Mouse (Mus musculus) kidney, embryonic 14.5 days (tissue): ENCODE measurements around the gene Sh3bp4. TPM values are rescaled to one million over a fixed set of nuclear protein-coding genes. Genes with fewer than 3 reads are reported as not detected.
A peak's percentile ranks its signal among the peaks of the same experiment; 100 is the strongest.

Experiments used
- ATAC-seq: fragments of 200-750 bp; cut with Nextera tagmentation; 2 replicates; pipeline ENCODE4 v1.8.0; 2017; ENCODE audit warnings: moderate number of reproducible peaks, mild to moderate bottlenecking, moderate TSS enrichment, moderate library complexity; ENCODE audit not compliant: low FRiP score, low TSS enrichment
- H3K27ac ChIP-seq: fragments of 300-500 bp; sonication (generic); 2 replicates; pipeline ENCODE4 v1.5.1; 2014; ENCODE audit warnings: low read depth, mild to moderate bottlenecking, low read length, moderate library complexity, mixed read lengths
- H3K27me3 ChIP-seq: fragments of 300-500 bp; sonication (generic); 2 replicates; pipeline ENCODE4 v1.6.1; 2014; ENCODE audit warnings: mild to moderate bottlenecking, low read length; ENCODE audit not compliant: control insufficient read depth, insufficient read depth
- H3K36me3 ChIP-seq: fragments of 300-500 bp; sonication (generic); 2 replicates; pipeline ENCODE4 v1.6.1; 2014; ENCODE audit warnings: low read length, mixed read lengths; ENCODE audit not compliant: control insufficient read depth, insufficient read depth
- H3K4me1 ChIP-seq: fragments of 300-500 bp; sonication (generic); 2 replicates; pipeline ENCODE4 v1.6.1; 2014; ENCODE audit warnings: low read length, mixed read lengths; ENCODE audit not compliant: control insufficient read depth, insufficient read depth
- H3K4me2 ChIP-seq: fragments of 300-500 bp; sonication (generic); replicated peaks from 2 replicates; pipeline ENCODE4 v1.6.1; 2014; ENCODE audit warnings: low read depth, mild to moderate bottlenecking, low read length
- H3K4me3 ChIP-seq: fragments of 300-500 bp; sonication (generic); 2 replicates; pipeline ENCODE4 v1.5.1; 2014; ENCODE audit warnings: mild to moderate bottlenecking, low read length
- H3K9ac ChIP-seq: fragments of 300-500 bp; sonication (generic); 2 replicates; pipeline ENCODE4 v1.6.1; 2014; ENCODE audit warnings: low read depth, mild to moderate bottlenecking, low read length, moderate library complexity
- H3K9me3 ChIP-seq: fragments of 300-500 bp; sonication (generic); 2 replicates; pipeline ENCODE4 v1.6.1; 2016; ENCODE audit warnings: low read length; ENCODE audit not compliant: control insufficient read depth
- WGBS: fragments of 180-500 bp; shearing (Covaris S2); extraction: QIAGEN DNeasy Blood & Tissue Kit; methylation state at CpG from one replicate; pipeline ENCODE4 v1.1.7; 2014; 5-methylcytosine and 5-hydroxymethylcytosine counted together
- polyA plus RNA-seq: library from polyadenylated mRNA; unstranded; fragments of >200 nt; fragmentation: Nextera tagmentation; extraction: Ambion mirVana; gene quantifications from 2 replicates; pipeline ENCODE4 v1.2.1, GENCODE M21; 2014

Gene Sh3bp4
- polyA plus RNA-seq: 14.9 and 26.1 TPM in 2 replicates

DNA sequence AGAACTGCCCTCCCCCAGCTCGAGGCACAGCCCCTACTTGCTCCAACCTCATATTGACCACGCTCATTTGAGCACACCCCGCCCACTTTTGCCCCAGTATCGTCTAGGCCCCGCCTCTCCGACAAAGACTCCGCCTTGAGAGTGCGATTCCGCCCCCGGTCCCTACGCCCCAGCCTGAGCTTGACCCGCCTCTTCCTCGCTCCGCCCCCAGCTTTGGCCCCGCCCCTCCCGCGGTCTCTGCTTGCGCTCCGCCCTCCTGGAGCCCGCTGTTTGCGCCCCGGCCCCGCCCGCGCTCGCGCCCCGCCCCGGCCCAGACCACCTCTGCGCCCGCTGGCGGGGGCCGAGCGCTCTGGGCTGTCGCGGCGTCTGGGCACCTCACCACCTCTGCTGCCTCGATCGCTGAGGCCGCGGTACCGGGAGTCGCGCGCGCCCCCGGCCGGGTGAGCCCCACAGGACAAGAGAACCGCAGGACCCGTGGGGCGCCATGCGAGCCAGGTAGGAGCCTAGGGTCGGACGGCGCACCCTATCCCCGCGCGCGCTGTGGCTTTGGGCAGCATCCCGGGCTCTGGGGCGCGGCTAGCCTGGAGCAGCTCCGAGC lies at the start of gene Sh3bp4:
TSS of gene Sh3bp4 (plus strand) at position 313 of the 598 bp plus-strand sequence.
- Histone ChIP-seq H3K36me3 (no peaks in the 10 kb centered on the region), H3K4me2 (peak within 1 kb of the TSS; percentile 75), H3K9me3 (no peaks in the 10 kb centered on the region), H3K27ac (peak within 1 kb of the TSS; percentile 83), H3K27me3 (no peaks in the 10 kb centered on the region), H3K4me3 (peak within 1 kb of the TSS; percentile 85), H3K4me1 (peaks cover 31% of the 10 kb centered on the region), H3K9ac (peak within 1 kb of the TSS; percentile 88)
- ATAC-seq: peak; percentile 95
- WGBS: under 1% methylated on average over 58 of the region's 63 CpGs

DNA sequence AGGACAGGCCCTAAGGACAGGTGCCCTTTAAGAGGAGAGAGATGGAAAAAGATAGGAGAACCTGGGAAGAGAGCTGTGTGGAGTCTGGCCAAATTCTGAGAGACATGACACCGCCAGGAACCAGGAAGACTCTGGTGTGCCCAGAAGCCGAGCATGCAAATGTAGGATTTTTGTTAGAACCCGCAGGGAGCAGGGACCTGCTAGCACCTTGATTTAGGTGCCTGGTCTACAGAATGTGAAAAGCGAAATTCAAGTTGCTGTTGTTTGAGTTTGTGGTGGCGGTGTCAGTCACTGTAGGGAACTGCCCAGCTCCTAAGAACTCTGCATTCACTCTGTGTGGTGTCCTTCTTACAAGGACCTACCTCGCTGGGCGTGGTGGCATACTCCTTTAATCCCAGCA lies 47.2 kb upstream of the Sh3bp4 start:
- H3K36me3 ChIP-seq: no peaks in the 10 kb centered on the region
- no peak for ATAC-seq
- no peak overlapping the region for H3K4me2 ChIP-seq
- H3K9ac ChIP-seq: no peak overlapping the region
- 90% methylated on average over 7 of the region's 7 CpGs for WGBS
- no peaks in the 10 kb centered on the region for H3K27me3 ChIP-seq
- H3K4me3 ChIP-seq: no peak overlapping the region
- peaks cover 7% of the 10 kb centered on the region; the same call in 1 of the 2 replicates for H3K4me1 ChIP-seq
- H3K27ac ChIP-seq: no peak overlapping the region
- no peaks in the 10 kb centered on the region for H3K9me3 ChIP-seq

DNA sequence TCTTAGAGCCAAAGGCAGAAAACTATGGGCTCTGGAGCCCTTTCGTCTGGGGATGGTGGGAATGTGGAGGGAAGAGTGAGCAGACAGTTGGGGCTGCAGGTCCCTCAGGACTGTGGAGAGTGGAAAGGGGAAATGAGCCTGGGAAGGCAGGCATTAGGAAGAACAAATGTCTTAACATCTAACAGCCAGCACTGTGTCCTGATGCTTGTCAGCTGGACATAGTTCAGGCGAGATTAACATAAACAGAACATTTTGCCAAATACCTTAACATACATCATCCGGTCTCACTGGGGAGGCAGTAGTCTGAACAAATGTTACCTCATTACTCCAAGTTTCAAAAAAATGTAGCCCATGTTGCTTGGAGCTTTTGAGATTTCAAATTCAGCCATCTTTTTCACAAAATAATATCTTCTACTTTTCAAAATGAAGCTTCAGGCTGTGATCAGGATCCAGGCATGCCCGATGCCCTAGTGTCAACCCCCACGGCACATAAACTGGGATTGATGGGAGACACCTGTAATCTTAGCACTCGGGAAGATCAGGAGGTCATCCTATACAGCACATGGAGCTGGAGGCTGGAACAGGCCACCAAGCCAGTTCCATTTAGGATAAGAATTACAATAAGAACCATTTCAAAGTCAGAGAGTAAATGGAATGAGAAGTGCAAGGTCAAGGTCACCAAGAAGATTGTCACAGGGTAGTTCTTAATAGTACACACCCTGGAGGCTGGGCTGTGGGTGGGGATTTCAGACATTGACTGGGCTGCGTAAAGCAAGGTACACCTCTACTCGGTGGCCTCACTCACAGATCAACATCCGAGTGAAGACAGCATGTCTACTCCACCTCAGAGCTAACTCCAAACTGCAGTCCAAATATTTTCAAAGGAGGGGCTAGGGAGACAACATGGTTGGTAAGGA lies 45.3 kb upstream of the Sh3bp4 start:
- WGBS: 24% methylated on average over 9 of the region's 9 CpGs
- H3K4me2 ChIP-seq: no peak overlapping the region
- peak; percentile 79 for ATAC-seq
- H3K4me1 ChIP-seq: peaks cover 7% of the 10 kb centered on the region; the same call in 1 of the 2 replicates
- no peak overlapping the region for H3K4me3 ChIP-seq
- H3K36me3 ChIP-seq: no peaks in the 10 kb centered on the region
- H3K27me3 ChIP-seq: no peaks in the 10 kb centered on the region
- no peak overlapping the region for H3K9ac ChIP-seq
- H3K9me3 ChIP-seq: no peaks in the 10 kb centered on the region
- H3K27ac ChIP-seq: peak overlapping the region; percentile 56; the same call in 1 of the 2 replicates

DNA sequence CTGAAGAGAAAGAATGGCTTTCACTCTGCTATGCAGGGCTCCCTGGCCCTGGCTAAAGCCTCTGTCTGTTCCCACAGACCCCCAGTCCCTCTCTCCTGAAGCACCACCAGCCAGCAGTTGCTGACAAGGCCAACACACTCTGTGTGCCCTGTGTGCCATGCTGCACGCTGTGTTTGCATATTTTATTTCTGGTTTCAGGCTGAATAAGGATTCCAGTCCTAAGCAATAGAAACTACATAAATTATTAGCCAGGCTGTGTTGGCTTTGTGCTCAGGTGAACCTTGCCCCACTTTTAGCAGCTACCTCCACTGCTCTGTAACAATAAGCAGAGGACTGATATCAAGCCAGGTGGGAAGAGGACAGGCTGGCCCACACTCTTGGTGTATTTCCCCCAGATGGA lies 44.2 kb upstream of the Sh3bp4 start:
- Histone ChIP-seq H3K9ac (no peak overlapping the region), H3K27me3 (no peaks in the 10 kb centered on the region), H3K27ac (peak overlapping the region; percentile 55), H3K9me3 (no peaks in the 10 kb centered on the region), H3K4me1 (peaks cover 7% of the 10 kb centered on the region; the same call in 1 of the 2 replicates), H3K36me3 (no peaks in the 10 kb centered on the region), H3K4me2 (no peak overlapping the region), H3K4me3 (no peak overlapping the region)
- WGBS: 64% methylated on average over 1 of the region's 1 CpGs
- ATAC-seq: no peak; the same call in 1 of the 2 replicates

DNA sequence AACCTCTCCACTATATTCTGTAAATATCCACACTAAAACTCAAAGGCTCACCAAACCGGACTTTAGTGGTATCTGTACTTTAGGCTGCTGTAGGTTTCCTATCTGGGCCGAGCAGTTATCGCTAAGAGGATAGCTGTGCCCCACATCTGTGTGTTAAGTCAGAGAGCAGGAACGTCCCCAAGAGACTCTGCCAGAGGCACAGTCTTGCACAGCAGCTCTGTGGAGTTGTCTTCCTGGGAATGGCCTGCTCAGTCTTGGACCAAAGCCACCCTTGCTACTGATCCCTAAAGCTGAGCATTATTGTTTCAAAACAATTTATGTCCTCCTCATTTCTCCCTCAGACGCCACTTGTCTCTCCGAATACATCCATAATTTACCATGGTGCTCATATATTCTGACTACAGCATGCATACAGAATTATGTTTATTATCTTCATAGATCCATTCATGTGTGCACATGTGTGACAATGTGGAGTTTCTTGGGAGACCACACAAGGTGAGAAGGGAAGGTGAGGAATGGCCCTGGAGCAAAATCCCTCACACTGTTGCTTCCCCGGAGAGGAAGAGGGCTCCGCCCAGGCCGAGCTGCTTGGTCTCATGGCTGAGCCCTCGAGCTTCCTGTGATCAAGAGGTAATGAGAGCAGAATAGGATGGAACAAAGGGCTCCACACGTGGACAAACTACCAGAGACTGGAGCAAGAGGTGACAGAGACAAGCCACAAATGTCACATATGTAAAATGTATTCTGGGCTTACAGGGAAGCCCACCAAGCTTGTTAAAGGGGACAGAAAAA lies 40.9 kb upstream of the Sh3bp4 start:
- ATAC-seq: no peak
- no peak overlapping the region for H3K4me2 ChIP-seq
- 67% methylated on average over 11 of the region's 11 CpGs for whole genome bisulfite sequencing
- peaks cover 11% of the 10 kb centered on the region for H3K4me1 ChIP-seq
- no peak overlapping the region for H3K9ac ChIP-seq
- no peak overlapping the region for H3K27ac ChIP-seq
- no peak overlapping the region for H3K4me3 ChIP-seq
- H3K36me3 ChIP-seq: no peaks in the 10 kb centered on the region
- no peaks in the 10 kb centered on the region for H3K27me3 ChIP-seq
- H3K9me3 ChIP-seq: no peaks in the 10 kb centered on the region

DNA sequence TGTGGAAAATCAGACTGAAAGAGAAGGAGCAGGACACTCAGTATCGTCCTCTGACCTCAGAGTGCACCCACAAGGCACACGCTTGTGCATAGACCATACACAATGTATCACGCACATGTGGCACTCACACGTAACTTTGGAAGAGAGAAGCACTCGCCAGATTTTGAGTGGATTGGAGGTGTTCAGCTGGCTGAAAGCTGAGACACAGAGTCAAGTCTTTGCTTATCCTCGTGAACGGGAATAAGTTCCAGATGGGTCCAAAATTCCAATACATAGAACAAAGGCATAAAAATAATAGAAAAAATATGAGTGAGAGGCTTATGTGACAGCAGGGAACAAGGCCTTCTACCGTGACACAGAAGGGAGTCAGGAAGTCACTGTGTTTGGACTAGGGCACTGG lies 36.6 kb upstream of the Sh3bp4 start:
- H3K27me3 ChIP-seq: no peaks in the 10 kb centered on the region
- H3K4me1 ChIP-seq: peaks cover 4% of the 10 kb centered on the region; the same call in 1 of the 2 replicates
- no peak overlapping the region for H3K27ac ChIP-seq
- H3K36me3 ChIP-seq: no peaks in the 10 kb centered on the region
- H3K9me3 ChIP-seq: no peaks in the 10 kb centered on the region
- H3K9ac ChIP-seq: no peak overlapping the region
- ATAC-seq: no peak
- 47% methylated on average over 8 of the region's 8 CpGs for WGBS
- H3K4me2 ChIP-seq: no peak overlapping the region
- H3K4me3 ChIP-seq: no peak overlapping the region

DNA sequence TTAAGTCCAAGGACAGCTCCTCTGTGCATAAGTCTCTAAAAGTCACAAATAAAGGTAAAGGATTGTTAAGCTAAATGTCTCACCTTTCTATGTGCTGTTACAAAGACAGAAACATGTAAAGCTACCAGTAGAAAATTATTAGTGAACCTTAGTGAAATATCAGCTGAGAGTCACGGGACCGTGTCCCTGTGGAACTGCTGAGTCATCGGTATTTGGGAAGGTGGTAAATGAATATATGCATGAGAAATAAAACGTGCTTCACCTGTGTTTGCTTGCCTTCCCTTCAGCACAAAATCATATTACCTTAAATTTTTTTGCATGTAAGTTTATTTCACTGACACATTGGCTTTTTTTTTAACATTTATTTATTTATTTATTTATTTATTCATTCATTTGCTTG lies 36.2 kb upstream of the Sh3bp4 start:
- Histone ChIP-seq H3K9ac (no peak overlapping the region), H3K9me3 (no peaks in the 10 kb centered on the region), H3K4me1 (peaks cover 4% of the 10 kb centered on the region; the same call in 1 of the 2 replicates), H3K4me2 (no peak overlapping the region), H3K27me3 (no peaks in the 10 kb centered on the region), H3K4me3 (no peak overlapping the region), H3K27ac (no peak overlapping the region), H3K36me3 (no peaks in the 10 kb centered on the region)
- ATAC-seq: no peak
- 66% methylated on average over 4 of the region's 4 CpGs for WGBS

DNA sequence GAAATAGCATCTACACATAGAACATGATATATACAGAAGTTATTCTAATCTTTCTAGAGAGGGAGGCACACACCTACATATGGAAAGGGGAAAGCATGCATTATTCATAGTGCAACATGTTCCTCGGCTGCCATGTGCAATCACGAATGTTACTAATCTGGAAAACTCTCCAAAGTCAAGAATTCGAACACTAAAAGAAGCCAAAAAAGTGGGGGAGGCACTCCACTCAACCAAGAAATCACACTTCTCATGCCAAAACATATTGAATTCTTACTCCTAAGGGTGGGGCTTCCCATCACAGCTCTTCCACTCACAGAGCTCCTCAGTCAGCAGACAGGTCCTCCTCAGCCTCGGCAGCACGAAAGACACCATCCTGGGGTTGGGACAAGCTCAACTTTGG lies 35.1 kb upstream of the Sh3bp4 start:
- no peaks in the 10 kb centered on the region for H3K36me3 ChIP-seq
- no peak overlapping the region for H3K4me2 ChIP-seq
- no peak overlapping the region for H3K4me3 ChIP-seq
- H3K27ac ChIP-seq: no peak overlapping the region
- WGBS: 81% methylated on average over 5 of the region's 5 CpGs
- peaks cover 12% of the 10 kb centered on the region; the same call in 1 of the 2 replicates for H3K4me1 ChIP-seq
- ATAC-seq: no peak
- H3K9me3 ChIP-seq: no peaks in the 10 kb centered on the region
- H3K9ac ChIP-seq: no peak overlapping the region
- no peaks in the 10 kb centered on the region for H3K27me3 ChIP-seq
